Mouse (Mus musculus) liver (tissue): ENCODE data around the gene Pigu.

ENCODE experiments used
- DNase-seq: peaks from one replicate; pipeline ENCODE4 v3.0.0-alpha.2; 2020; ENCODE audit warnings: mixed read lengths

Gene Pigu

DNA sequence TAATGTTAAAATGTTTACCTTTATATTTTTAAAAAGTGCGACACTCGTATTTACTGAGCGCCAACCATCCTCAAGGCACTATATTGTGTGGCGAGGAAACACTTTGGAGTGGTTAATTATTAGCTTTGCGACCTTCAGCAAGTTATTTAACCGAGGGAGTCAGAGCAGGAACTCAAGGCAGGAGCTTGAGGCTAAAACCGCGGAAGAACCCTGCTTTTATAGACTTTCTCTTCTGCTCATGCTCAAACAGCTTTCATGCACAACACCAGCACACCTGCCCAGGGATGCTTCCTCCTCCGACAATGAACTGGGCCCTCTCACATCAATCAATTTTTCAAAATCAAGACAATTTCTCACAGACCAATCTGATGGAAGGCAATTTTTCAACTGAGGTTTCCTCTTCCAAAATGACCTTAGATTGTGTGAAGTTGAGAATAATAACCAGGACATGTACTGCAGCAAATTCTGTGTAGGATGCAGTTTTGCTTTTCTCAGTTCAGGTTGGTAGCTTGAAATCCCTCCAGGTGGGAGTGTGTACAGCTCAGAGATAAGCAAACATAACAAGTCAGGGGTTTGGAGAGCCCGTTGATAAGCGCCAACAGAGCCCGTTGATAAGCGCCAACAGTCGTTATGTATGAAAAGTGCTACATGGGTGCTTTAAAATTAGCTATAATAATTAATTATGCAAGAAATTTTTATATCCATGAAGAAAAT lies 613 bp upstream of the Pigu start:
- DNase-seq = peak; percentile 40

DNA sequence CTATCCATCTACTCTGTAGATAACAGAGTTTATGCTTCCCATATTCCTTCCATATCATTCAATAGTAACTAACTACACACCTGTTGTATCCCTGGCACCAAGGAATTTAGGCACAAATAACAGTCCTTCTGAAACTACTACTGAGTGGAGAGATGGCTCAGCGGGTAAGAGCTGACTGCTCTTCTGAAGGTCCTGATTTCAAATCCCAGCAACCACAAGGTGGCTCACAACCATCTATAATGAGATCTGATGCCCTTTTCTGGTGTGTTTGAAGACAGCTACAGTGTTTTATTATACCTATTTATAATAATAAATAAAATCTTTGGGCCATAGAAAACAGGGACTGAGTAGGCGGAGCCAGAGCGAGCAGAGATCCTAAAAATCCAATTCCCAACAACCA lies 2.8 kb downstream of the Pigu start:
- no peak for DNase-seq

DNA sequence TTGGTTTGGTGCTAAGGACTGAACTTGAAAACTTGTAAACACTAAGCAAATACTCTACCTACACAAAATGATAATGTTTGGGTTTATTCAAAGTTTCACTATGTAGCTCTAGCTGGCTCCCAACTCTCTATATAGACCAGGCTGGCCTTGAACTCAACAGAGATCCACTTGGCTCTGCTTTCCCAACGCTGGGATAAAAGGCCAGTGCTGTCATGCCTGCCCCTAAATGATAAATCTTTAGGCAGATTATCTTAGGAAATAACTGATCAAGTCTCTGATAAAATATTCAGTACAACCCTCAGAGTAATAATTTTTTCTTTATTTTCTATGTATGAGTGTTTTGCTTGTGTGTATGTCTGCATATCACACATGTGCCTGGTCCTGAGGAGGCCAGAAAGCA lies 10.6 kb downstream of the Pigu start:
- DNase-seq = no peak

DNA sequence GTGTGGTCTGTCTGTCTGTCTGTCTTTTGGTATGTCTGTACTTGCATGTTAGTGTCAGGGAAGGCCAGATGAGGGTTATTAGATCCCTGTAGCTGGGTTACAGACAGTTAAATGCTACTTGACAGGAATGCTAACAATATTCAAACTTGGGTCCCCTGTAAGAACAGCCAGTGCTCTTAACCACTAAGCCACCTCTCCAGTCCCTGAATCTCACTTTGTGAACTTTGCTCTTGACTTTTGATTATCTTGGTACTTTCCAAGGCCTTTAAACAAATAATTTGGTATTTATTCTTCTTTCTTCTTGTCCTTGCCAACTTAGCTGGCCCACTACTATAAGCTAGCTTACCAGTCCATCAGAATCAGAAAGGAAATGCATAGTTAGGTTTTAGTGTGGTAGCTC lies 17.1 kb downstream of the Pigu start:
- no peak for DNase-seq

DNA sequence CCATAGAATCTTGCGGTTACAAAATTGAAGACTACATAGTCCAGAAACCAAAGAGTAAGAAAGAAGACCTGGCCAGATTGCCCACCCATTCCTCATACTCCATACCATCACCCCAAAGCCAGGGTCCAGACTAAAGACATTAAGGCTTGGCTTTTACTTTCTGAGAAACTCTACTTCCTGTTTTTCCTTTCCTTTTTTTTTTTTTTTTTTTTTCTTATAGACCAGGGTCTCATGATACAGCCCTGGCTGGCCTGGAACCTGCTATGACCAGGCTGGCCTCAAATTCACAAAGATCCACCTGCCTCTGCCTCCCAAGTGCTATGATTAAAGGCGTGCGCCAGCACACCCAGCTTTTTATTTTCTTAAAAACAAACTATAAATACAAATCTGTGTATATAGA lies 21.0 kb downstream of the Pigu start:
- no peak for DNase-seq

DNA sequence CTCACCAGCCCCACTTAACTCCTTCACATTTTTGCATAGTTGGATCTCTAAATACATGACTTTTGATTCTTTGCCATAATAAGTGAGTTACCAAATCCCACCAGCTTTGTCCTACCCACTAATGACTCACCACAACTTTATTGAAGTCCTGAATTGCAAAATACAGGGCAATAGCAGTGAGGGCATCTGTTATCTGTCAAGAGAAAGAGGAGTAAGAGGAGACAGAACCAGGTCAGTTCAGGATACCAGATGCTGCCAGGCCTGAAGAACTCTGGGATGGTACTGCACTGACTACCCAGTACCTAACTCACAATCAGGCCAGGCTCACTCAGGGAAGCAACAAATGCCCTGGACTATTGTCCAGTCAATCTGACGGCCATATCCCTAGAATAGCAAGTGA lies 22.0 kb downstream of the Pigu start:
- no peak for DNase-seq

DNA sequence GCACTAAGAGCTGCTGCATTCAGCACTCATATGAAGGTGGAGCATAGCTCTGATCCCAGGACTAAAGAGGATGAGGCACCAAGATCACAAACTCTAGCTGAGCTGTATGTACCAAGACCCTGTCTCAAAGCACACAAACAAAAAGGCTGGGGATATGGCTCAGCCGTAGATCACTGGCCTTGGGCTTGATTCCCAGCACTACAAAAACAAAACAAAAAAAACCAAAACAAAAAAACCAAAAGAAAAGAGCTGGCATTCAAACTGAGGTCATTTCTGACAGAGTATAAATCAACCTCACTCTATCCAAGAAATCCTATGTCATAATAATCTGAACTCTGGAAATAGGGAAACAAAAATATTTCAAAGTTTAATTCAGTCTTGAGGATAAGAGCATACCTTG lies 23.8 kb downstream of the Pigu start:
- no peak for DNase-seq

DNA sequence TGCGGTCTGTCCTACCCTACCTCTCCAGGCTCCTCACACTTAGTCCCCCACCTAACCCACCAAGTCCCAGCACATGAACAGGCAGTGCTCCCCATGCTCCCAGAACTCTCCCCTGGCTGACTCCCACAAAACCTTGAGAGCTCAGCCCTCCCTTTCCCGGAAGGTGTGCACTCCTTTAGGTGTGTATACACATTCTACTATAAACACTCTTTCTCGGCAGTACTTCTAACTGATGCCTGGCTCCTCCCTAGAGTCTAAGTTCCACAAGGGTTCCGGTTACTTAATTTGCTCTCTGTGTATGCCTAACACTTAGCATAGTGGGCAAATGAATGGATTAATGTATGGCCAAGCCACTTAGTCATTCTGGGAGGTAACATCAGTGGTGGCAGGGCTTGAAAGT lies 25.9 kb downstream of the Pigu start:
- DNase-seq = no peak

DNA sequence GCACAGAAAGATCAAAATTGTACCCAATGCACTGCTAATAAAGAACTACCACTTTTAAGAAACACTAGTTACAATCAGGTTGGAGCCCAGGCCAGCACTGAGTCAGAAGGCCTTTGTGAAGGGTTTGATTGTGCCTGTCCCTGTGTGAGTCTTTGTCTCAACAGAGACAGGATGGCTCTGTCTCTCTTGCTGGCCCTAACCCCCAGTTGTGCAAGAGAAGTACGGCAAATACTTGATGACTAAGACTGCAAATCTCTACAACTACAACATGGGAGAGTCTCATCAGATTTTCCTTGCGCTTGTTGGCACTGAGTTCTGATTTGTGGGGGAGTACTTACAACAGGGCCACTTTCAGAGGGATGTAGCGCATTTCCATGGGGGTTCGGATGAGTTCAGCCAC lies 26.4 kb downstream of the Pigu start:
- no peak for DNase-seq

DNA sequence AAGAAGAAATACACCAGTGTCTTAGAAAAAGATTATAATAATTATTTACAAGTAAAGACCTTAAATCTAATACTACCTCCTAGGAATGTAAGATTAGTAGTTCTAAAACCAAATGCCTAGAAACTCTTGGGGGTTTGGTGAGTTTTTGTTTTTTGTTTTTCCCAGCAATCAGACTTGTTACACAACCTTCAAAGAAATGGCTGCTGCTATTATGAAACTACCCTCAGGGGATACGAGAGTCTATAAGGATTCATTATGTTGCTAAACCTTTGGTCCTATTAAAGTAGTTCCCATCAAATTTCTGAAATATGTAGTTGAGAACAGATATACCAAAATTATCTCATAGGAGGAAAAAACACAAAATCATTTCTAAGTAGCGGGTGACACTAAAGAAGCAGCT lies 27.5 kb downstream of the Pigu start:
- no peak for DNase-seq

DNA sequence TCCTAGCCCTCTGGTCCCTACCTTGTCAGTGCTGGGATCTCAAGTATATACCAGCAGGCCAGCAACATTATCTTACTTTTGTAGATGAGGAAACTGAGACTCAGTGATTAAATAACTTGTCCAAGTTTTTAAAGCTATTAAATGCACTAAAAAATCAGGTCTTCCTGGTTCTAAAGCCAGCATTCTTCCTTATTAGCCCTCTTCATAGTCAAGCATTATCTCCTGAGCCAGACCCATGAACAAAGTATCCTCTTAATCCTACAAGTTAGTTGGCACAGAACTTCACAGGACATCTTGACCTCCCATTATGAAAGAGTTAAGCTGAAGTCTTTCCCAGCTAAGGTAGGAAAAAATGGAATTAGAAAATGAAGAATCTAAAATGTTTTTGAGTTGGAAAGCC lies 28.3 kb downstream of the Pigu start:
- no peak for DNase-seq

DNA sequence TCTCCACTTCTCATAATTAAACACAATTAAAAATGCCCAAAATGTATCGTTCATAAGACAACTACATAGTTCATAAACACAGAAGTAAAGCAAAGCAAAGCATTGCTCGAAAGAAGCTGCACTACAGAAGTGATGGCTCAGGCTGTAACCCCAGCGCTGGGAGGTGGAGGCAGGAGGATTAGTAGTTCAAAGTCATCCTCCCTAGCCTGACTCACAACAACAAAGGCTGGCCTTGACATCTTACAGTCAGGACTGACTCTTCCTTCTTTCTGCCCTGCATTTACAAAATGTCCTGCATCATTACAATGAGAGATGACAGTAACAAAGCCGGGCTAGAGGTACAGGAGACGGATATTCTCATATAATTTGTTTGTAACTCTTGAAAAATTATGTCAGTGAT lies 29.3 kb downstream of the Pigu start:
- DNase-seq = no peak

DNA sequence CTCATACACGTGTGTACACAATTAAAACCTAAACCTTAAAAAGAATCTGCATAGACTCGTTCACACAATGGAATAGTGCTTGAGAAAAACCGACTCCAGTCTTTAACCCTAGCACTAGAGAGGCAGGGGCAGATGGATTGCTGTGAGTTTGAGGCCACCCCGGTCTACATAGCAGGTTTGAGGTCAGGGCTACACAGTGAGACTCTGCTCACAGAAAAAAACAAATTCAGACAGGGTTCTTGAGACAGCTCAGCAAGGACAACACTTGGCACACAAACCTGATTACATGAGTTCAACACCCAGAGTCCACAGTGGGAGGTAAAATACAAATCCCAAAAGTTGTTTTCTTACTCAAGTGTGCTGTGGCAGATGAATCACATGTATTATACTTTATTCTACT lies 31.2 kb downstream of the Pigu start:
- DNase-seq = no peak

DNA sequence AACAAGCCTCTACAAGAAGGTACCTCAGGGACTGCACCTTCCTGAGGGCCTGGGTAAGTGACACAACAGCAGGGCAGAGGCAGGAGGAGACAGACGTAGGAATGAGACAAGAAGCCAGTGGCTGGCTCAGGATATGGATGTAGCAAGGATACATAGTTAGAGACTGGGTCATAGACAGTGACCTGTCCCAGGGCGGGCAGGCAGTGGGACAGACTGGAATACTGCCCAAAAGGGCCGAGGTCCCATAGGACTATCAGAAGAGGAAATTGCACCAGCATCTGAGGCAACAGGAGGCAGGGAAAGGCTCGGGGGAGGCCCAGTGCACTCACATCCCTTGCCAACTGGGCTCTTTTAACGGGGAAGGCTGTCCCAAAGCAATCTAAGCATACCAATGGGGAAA lies 36.6 kb downstream of the Pigu start:
- DNase-seq = no peak

DNA sequence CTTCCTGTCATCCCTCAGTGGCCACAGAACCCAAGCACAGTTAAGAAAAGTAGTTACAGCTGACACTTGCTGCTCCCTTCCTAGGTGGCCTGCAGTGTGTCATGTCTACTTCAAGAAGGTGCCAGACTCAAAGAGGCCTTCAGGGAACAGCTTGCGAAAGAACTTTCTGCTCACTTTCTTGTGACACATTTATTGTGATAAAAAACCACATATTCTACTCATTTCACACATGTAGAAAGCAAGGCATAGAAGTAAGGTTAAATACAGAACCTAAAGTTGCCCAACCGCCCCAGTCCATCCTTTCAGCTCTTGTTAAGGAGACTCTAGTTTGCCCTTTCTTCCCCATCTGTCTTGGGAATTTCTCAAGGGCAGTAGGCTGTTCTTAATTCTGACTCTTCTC lies 38.6 kb downstream of the Pigu start:
- no peak for DNase-seq

DNA sequence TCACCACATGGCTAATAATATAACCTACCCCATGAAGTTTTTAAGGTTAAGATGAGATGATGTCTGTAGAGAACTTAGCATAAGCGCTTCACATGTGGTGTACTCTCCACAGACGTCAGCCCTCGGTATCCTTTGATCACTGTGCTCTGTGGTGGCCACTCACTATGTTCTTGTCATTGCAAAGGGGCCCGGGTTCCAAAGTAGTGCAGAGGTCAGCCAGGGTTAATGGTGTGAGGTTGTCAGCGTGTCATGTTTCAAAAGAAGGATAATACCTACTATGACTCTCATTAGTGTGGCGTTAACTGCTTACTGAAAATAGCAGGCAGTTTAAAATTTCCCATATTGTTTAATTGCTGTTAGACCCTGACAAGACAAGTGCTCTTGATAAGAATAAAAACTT lies 43.6 kb downstream of the Pigu start:
- no peak for DNase-seq

DNA sequence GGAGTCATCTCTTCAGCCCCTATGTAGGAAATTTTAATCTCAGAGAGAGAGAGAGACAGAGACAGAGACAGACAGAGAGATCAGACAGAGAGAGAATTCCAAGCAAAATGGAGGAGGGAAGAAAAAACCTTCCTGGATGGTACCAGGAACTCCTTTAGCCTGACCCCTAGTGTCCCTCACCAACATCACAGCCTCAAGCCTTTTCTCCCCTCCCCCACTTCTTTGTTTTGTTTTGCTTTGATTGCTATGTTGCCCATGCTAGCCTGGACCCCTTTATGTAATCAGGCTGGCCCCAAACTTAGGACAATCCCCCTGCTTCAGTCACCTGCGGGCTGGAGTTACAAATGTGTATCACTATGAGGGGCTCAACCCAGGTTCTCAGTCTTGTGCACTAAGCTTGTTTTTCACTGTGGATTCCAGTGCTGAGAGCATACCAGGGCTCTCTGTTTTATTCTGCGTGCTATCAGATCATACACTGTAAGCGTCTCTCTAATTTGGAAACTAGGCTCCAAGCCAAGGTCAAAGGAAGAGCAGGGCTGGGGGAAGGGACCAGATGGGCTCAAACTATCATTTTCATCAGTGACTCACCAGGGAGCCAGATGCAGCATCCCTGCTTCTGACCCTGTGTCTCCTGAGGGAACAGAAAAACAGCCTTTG lies 48.2 kb downstream of the Pigu start:
- DNase-seq = no peak

DNA sequence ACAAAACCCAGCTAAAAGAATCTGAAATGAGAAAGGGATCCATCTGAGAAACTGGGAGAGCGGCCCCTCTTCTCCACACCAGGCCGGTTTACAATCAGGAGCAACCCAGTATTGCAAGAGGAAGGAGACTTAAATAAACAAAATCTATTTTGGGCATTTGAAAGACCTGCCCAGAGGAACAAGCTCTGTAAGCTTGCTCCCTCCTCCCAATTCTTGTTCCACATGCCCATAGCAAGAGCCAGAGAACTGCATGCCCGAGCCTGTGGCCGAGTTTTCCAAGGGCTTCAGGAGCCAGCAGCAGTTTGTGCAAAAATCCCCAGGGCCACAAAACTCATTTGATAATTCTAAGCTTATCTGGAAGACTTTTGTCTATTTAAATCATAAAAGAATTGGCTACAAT lies 57.7 kb downstream of the Pigu start:
- DNase-seq = no peak

DNA sequence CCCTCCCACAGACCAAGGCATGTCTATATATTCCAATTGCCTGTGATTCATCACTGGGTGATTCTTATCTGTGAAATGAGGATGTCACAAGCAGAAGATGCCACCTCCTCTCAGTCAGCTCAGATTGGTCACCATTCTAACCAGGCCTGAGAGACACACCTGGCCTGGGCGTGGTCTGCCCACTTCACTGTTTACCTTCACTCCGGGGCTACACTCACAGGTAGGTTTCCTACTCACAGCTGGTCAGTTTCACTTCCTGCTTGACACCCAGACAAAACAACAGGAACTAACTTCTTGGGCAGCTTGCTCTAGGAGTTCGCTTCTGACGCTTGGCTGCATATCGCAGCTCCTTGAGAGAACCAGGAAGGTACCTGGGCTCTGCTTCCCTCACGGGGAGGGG lies 61.8 kb downstream of the Pigu start:
- DNase-seq = no peak

DNA sequence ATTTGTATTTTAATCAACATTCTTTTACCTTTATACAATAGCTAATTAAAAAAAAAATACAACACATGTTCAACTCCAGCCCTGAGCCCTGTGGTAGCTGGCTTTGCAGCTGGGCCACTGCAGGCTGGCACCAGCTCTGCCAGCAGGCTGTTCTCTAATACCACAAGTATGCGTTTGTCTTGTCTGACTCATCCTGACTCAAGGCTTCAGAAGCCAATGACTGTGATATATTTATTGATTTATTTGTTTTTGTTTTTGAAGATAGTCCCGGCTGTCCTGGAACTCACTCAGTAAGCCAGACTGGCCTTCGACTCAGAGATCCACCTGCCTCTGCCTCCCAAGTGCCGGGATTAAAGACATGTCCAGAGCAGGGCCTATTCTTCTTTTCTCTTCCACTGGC lies 63.3 kb downstream of the Pigu start:
- DNase-seq = no peak

DNA sequence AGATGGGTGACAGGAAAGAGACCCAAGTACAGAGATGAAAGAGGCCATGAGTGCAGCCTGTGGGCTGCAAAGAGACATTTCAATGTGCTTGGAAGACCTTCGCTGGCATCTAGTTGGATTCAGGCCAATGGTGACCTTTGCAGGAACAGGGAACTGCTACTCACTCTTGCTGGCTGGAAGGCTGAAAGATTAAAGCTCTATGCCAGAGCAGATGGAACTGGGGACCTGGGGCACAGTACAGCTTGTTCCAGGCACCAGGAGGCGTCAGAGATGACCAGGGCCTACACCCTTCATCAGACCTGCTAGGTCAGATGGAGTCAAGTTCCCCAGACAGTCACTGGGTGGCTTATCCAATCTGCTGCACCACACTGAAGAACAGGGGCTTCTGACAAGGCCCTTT lies 63.8 kb downstream of the Pigu start:
- no peak for DNase-seq

DNA sequence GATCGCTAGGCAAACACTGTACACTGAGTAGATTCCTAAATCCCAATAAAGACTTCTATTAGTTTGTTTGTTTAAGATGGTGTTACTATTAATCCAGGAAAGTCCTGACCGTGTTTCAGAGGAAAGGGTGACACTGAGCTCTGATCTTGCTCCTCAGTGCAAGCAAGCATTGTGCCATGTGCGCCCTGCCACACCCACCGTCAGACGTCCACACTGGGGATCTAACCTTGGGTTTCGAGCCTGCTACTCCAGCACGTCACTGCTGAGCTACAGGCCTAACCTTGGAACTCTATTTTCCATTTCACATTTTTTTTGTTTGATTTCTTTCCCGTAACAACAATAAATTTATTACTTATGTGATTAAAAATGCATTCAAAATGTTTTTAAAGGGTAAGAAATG lies 67.2 kb downstream of the Pigu start:
- no peak for DNase-seq

DNA sequence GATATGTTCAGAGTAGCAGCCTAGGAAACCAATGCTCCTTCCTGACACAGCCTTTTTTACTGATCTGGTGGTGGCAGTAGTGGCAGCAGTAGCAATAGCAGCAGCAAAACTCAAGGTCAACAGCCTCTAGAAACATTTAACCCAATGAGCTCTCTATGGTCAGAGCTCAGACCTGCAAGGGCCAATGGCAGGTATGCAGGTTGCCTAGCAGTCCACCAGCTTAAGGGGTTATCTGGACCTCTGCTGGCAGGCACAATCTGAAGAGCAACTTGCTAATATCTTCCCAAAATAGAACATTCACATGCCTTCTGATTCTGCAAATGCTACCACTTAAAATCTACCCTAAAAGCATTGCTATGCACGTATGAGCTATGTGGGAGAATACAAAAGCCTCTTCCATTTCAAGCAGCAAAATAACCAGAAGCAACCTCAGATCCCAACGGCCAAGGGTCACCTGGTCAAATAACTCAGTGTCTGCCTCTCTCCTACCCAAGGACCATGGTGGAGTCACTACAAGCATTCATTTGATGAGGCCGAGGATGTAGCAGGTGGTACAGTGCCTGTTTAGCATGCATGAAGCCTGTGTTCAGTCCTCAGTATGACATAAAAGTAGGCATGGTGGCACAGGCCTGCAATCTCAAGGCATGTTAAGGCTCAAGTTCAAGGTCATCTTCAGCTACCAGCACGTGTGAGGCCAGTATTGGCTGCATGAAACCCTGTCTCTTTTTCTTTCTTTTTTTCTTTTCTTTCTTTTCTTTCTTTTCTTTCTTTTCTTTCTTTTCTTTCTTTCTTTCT lies 69.6 kb downstream of the Pigu start:
- no peak for DNase-seq

DNA sequence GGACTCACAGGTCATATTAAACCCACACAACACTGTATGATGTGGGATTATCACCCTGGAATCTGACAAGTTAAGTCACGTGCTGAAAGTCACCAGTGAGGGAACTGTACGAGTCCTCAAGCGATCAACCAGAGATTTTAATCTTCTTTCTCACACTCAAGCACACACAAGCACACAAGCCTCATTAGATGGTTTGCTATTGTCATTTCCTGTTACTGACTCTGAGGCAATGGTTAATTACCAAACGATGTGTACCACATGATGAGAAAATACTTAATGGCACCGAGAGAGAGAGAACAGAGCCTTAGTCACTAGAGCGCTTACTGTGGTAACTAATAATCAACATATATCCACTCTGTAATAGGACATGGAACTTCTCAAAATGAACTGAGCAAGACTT lies 71.5 kb downstream of the Pigu start:
- no peak for DNase-seq
